Mouse (Mus musculus) CH12.LX (cell line): Measurements from ENCODE around the gene Zfyve28.

Experiments
- E2F4 ChIP-seq: IDR thresholded peaks from 2 replicates; pipeline ENCODE4 v1.6.1; 2011; ENCODE audit warnings: low read depth, low read length, improper control_type of control experiment; ENCODE audit not compliant: insufficient replicate concordance
- TBP ChIP-seq: conservative IDR thresholded peaks from 2 replicates; pipeline ENCODE4 v1.6.1; 2011; ENCODE audit warnings: low read depth, low read length, improper control_type of control experiment
- ZMIZ1 ChIP-seq: IDR thresholded peaks from 2 replicates; pipeline ENCODE4 v1.6.1; 2012; ENCODE audit warnings: low read depth, mild to moderate bottlenecking, inconsistent platforms, low read length, improper control_type of control experiment

- TF ChIP-seq E2F4 (no peak), TBP (no peak), ZMIZ1 (no peak)
These were observed 74.6 kb downstream of the Zfyve28 start for GRCm38 (mm10) chr5:34213659-34214058.
